In the genomic region with DNA sequence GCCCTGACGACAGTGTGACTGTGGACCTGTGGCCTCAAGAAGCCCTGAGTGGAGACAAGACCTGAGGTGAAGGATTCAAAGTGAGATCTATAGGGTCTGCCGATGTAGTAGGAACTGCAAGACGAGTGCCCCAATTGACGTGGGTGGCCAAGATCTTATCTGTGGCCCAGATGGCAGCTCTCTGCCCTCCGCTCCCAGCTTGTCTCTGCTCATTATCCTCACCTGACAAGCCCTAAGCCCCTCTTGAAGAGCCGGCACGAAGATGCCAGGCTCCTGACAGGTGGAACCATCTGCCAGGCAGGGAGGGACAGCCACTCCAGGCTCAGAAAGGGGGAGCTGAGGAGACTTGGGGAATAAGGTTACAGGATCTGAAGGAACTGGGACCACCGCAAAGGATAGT, we compare ENCODE assay signal across 9 mouse cellular contexts. TPM values are rescaled to one million over a fixed set of nuclear protein-coding genes. Genes with fewer than 3 reads are reported as not detected.
DNase-seq lines count a peak whose midpoint lies in the region; ATAC-seq lines count a peak whose summit lies in the region.
"Had no signal": no experiment of that assay in that cellular context is flagged by ENCODE, and none has a peak within 500 bp of the region (broad histone marks: within the 10 kb centered on the region; RNA-seq: fewer than 3 reads in every experiment).

No protein-coding gene starts in this region.

- peaks cover 60% of the 10 kb centered on the region for H3K4me1 ChIP-seq in midbrain, embryonic 10.5 days
- peaks cover 14% of the 10 kb centered on the region for H3K4me1 ChIP-seq in midbrain, embryonic 16.5 days (ENCODE audit: control insufficient read depth, insufficient read depth, low read length)
- H3K4me1 ChIP-seq in limb, embryonic 12.5 days (replicated peaks), result peaks cover 34% of the 10 kb centered on the region
- peaks cover 16% of the 10 kb centered on the region for H3K4me1 ChIP-seq in stomach, embryonic 16.5 days (ENCODE audit: control insufficient read depth, insufficient read depth, low read length)

- no peak for ATAC-seq in CD4-positive, CD25-positive, alpha-beta regulatory T cell, adult 4 months
- no peak for ATAC-seq in midbrain, embryonic 16.5 days
- no peak for ATAC-seq in limb, embryonic 12.5 days (ENCODE audit: insufficient number of reproducible peaks, insufficient read depth, low FRiP score, low TSS enrichment, low read depth)
- ATAC-seq in stomach, embryonic 16.5 days (ENCODE audit: insufficient read depth, low FRiP score), result no peak

- peaks cover 84% of the 10 kb centered on the region for H3K27me3 ChIP-seq in midbrain, embryonic 10.5 days (ENCODE audit: low read depth, poor library complexity, severe bottlenecking)
- peaks cover 20% of the 10 kb centered on the region for H3K27me3 ChIP-seq in midbrain, embryonic 16.5 days (ENCODE audit: control insufficient read depth, insufficient read depth, low read depth, low read length)
- peaks cover 66% of the 10 kb centered on the region for H3K27me3 ChIP-seq in limb, embryonic 12.5 days
- peaks cover 58% of the 10 kb centered on the region for H3K27me3 ChIP-seq in stomach, embryonic 16.5 days (ENCODE audit: control insufficient read depth, insufficient read depth, low read length)

- H3K4me3 ChIP-seq in midbrain, embryonic 10.5 days, result peak overlapping the region; percentile 59
- H3K4me3 ChIP-seq in midbrain, embryonic 16.5 days (ENCODE audit: low read depth, low read length), result no peak overlapping the region
- peak overlapping the region; percentile 49 for H3K4me3 ChIP-seq in limb, embryonic 12.5 days (replicated peaks)
- H3K4me3 ChIP-seq in stomach, embryonic 16.5 days (replicated peaks; ENCODE audit: low read length), result no peak overlapping the region

- no peaks in the 10 kb centered on the region for H3K9me3 ChIP-seq in midbrain, embryonic 10.5 days (replicated peaks)
- no peaks in the 10 kb centered on the region for H3K9me3 ChIP-seq in midbrain, embryonic 16.5 days (replicated peaks; ENCODE audit: control insufficient read depth, low read length, poor library complexity, severe bottlenecking)
- H3K9me3 ChIP-seq in limb, embryonic 12.5 days, result no peaks in the 10 kb centered on the region
- H3K9me3 ChIP-seq in stomach, embryonic 16.5 days (replicated peaks; ENCODE audit: control insufficient read depth, low read length), result no peaks in the 10 kb centered on the region

- 26% methylated on average over 8 of the region's 8 CpGs for WGBS in midbrain, embryonic 10.5 days
- 29% methylated on average over 8 of the region's 8 CpGs for WGBS in midbrain, embryonic 16.5 days
- 12% methylated on average over 8 of the region's 8 CpGs for WGBS in limb, embryonic 12.5 days
- 10% methylated on average over 8 of the region's 8 CpGs for WGBS in stomach, embryonic 16.5 days

- H3K36me3 ChIP-seq in midbrain, embryonic 10.5 days, result peaks cover 14% of the 10 kb centered on the region
- H3K36me3 ChIP-seq in midbrain, embryonic 16.5 days (ENCODE audit: control insufficient read depth, insufficient read depth, low read length), result peaks cover 23% of the 10 kb centered on the region; the same call in 1 of the 2 replicates
- no peaks in the 10 kb centered on the region for H3K36me3 ChIP-seq in limb, embryonic 12.5 days
- no peaks in the 10 kb centered on the region for H3K36me3 ChIP-seq in stomach, embryonic 16.5 days (ENCODE audit: control insufficient read depth, insufficient read depth, low read length)

- H3K9ac ChIP-seq in midbrain, embryonic 16.5 days (ENCODE audit: low read depth, low read length), result no peak overlapping the region
- no peak overlapping the region for H3K9ac ChIP-seq in limb, embryonic 12.5 days (replicated peaks)
- no peak overlapping the region for H3K9ac ChIP-seq in stomach, embryonic 16.5 days (ENCODE audit: low read length)

- no peak overlapping the region for H3K27ac ChIP-seq in midbrain, embryonic 10.5 days (replicated peaks)
- H3K27ac ChIP-seq in midbrain, embryonic 16.5 days (ENCODE audit: low read length), result no peak overlapping the region
- H3K27ac ChIP-seq in limb, embryonic 12.5 days, result no peak overlapping the region
- no peak overlapping the region for H3K27ac ChIP-seq in stomach, embryonic 16.5 days (ENCODE audit: low read length)

- H3K4me2 ChIP-seq in midbrain, embryonic 16.5 days (ENCODE audit: low read length), result no peak overlapping the region
- peak overlapping the region; percentile 89 for H3K4me2 ChIP-seq in limb, embryonic 12.5 days
- peak overlapping the region; percentile 95; the same call in 1 of the 2 replicates for H3K4me2 ChIP-seq in stomach, embryonic 16.5 days (ENCODE audit: low read depth, low read length)

- DNase-seq in CD4-positive, CD25-positive, alpha-beta regulatory T cell, adult 2 months (ENCODE audit: low read depth, low spot score), result peak; percentile 68
- no peak for DNase-seq in midbrain, embryonic 10.5 days (ENCODE audit: low spot score)
- DNase-seq in frontal cortex, postnatal 25 days (ENCODE audit: low spot score in 2 of 2), result no peak
- no peak for DNase-seq in gastrocnemius, postnatal 10 days

RNA-seq across cellular contexts. Expression of gene 4933428G20Rik, which starts 32.2 kb away (rescaled TPM):
- not detected for polyA plus RNA-seq in CD4-positive, CD25-positive, alpha-beta regulatory T cell, adult 4 months (2017; shearing (Covaris generic))
- polyA plus RNA-seq in midbrain, embryonic 10.5 days (2016; fragmentation: Nextera tagmentation; extraction: Ambion mirVana), result 0.25 and 0.28 TPM in 2 replicates
- 1.2 and 1.3 TPM in 2 replicates for polyA plus RNA-seq in midbrain, embryonic 16.5 days (2015; fragmentation: Nextera tagmentation; extraction: Ambion mirVana)
- polyA plus RNA-seq in limb, embryonic 12.5 days (2016; fragmentation: Nextera tagmentation; extraction: Ambion mirVana), result 0.36 and 1.4 TPM in 2 replicates
- polyA plus RNA-seq in stomach, embryonic 16.5 days (2015; fragmentation: Nextera tagmentation; extraction: Ambion mirVana), result 0.80 and 0.90 TPM in 2 replicates
- not detected for total RNA-seq in gastrocnemius, postnatal 10 days (2021)
- total RNA-seq: monocyte, adult 5-6 weeks had no signal

RNA-seq across cellular contexts. Expression of gene Srcin1, which starts 43.6 kb away (rescaled TPM):
- not detected for polyA plus RNA-seq in CD4-positive, CD25-positive, alpha-beta regulatory T cell, adult 4 months (2017; shearing (Covaris generic))
- 0.89 and 1.6 TPM in 2 replicates for polyA plus RNA-seq in midbrain, embryonic 10.5 days (2016; fragmentation: Nextera tagmentation; extraction: Ambion mirVana)
- polyA plus RNA-seq in midbrain, embryonic 16.5 days (2015; fragmentation: Nextera tagmentation; extraction: Ambion mirVana), result 9.2 and 10.4 TPM in 2 replicates
- polyA plus RNA-seq in limb, embryonic 12.5 days (2016; fragmentation: Nextera tagmentation; extraction: Ambion mirVana), result 0.27 and 0.79 TPM in 2 replicates
- polyA plus RNA-seq in stomach, embryonic 16.5 days (2015; fragmentation: Nextera tagmentation; extraction: Ambion mirVana), result 0.36 and 0.39 TPM in 2 replicates
- total RNA-seq in gastrocnemius, postnatal 10 days (2021), result 1 to 10 TPM; 1.1 to 1.4 TPM

Comparison
In these comparisons a context has a peak if more than half of its experiments do, and no peak if none do; other contexts are left out.
1. H3K4me3 ChIP-seq: peak in midbrain, embryonic 10.5 days (single experiment) and limb, embryonic 12.5 days (single experiment); none in midbrain, embryonic 16.5 days (single experiment) and stomach, embryonic 16.5 days (single experiment).